Mouse (Mus musculus) brain, embryonic 14.5 days (tissue): ENCODE measurements at regions not wholly inside any gene's neighbourhood (a gene's known extent, or its start where the extent isn't known, plus 50 kb on each side); places are given as distances from the start of the nearest gene placed in this dataset.

Experiments used
- DNase-seq: peaks from one replicate; pipeline ENCODE4 v3.0.0-alpha.2; 2011; ENCODE audit warnings: low read depth
- CTCF ChIP-seq: fragments of 200-500 bp; IDR thresholded peaks from 2 replicates; pipeline ENCODE4 v1.5.1; 2012; ENCODE audit warnings: inconsistent platforms, mild to moderate bottlenecking, moderate library complexity, borderline replicate concordance; ENCODE audit not compliant: insufficient read depth, insufficient read length; ENCODE audit errors: extremely low read depth
- POLR2A ChIP-seq: fragments of 200-500 bp; IDR thresholded peaks from 2 replicates; pipeline ENCODE4 v1.6.1; 2012; ENCODE audit warnings: mild to moderate bottlenecking, inconsistent platforms, borderline replicate concordance; ENCODE audit not compliant: poor library complexity, insufficient read depth, insufficient read length, severe bottlenecking; ENCODE audit errors: extremely low read depth

DNA sequence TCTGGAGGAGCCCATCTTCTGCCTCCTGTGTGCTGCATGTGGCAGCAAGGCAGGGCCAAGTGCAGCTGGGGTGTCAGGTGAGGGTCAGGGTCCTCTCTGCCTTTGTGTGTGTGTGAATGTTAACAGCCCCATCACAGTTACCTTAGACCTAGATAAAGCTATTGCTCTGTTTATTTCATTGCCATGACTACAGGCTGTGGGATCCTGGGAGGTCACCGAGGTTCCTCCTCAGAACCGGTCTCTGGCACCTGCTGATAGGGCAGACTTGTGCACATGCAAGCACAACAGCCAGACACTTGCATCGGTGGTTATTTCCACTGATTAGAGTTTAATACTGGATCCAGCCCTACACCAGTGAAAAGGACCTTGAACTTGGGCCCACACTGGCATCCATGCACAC is 278.6 kb upstream of the Eef2kmt start:
- DNase-seq = no peak
- TF ChIP-seq POLR2A (no peak), CTCF (no peak)

DNA sequence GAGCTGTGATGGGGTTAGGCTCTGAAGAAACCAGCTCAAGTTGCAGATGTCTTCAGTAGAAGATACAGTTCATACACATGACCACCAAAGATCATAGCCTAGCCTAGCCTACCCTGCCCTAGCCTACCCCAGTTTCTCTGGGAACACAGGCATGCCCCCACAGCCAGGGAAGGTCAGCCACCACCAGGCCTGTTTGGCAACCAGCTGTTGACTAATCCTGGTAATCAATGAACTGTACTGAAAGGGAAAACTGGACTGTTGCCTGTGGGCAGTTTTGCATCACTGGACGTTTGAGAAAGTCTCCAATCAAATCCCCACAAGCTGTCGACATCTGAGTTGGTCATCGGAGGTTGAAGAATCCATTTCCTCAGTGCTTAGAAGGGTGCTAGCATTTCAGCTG is 276.5 kb upstream of the Eef2kmt start:
- DNase-seq = no peak
- TF ChIP-seq CTCF = no peak
- no peak for TF ChIP-seq POLR2A

DNA sequence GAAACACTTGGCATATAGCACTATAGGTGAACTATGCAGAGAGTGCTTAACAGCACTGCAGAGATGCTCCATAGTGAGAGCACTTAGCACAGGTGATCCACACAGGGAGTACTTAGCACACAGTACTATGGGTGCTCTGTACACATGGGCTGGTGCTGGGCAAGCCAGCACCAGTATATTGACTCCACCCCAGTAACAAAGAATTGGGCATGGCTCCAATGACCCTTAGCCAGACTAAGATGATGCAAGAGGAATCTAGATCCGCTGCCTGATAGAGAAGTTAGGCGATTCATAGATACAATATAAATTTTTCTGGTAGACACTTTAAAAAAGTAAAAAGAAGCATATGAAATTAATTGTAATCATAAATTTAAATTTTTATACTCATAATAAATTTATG is 274.0 kb upstream of the Eef2kmt start:
- TF ChIP-seq CTCF (no peak), POLR2A (no peak)
- DNase-seq = no peak

DNA sequence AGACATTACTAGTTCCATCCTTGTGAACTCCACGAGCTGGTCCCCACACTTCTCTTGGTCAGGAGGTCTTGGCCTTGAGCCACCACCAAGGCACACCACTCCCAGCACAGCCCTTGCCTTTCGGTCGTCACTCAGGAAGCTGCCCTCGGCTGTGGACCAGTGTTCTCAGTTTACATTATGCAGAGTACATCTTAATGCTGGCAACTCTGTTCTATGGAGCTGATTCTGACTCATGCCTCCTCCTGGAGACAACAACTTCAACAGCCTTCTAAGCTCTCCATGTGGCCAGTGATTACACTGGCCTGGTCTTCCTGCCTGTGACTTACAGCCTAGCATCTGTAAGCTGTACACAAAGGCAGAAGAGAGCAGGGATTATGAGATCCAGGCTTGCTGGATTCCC is 272.2 kb upstream of the Eef2kmt start:
- TF ChIP-seq CTCF (no peak), POLR2A (no peak)
- no peak for DNase-seq

DNA sequence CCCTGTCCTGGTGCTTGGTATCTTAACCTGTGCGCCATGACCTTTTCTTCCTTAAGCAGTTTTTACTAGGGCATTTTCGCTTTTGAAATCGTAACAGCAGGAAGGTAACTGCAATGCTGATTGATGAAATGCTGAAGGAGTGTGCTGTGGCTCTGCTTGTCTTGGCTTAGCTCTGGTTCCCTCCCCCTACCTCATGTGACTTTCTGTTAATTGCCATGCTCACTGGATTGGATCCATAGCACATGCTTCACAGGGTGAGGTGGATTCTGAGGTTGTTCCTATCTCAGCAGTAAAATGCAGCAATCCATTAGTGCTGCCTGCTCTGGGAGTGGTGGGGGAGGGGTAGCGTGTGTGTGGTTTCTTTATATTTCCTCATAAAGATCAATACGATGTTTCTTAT is 268.6 kb upstream of the Eef2kmt start:
- TF ChIP-seq CTCF (no peak), POLR2A (no peak)
- peak; percentile 77 for DNase-seq

DNA sequence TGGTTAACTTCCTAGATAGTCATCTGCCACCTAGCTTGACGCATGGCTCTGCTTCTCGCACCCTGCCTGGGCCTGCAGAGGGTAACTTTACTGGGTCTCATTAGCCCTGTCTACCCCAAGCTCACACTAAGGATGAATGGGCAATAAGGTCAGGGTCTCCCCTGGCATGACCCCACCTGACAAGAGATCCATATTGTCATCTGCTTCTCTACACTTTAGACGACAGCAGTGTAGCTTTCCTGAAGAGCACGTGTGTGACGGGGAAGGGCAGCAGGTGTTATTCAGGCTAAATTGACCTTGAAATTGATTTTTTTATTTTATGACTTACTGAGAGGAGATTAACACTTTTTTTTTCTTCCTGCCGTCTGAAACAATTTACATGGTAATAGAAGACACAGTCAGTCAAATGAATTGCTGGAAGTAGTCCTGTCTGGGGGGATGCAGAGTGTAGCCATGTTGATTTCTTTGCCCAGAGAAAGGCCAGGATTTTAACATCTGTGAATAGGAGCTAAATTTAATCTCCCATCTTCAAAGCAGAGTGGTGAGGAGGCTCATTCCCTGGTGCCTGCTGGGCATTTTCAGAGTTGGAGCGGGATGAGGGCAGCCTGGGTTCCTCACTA is 267.7 kb upstream of the Eef2kmt start:
- DNase-seq = peak; percentile 36
- TF ChIP-seq POLR2A = no peak

DNA sequence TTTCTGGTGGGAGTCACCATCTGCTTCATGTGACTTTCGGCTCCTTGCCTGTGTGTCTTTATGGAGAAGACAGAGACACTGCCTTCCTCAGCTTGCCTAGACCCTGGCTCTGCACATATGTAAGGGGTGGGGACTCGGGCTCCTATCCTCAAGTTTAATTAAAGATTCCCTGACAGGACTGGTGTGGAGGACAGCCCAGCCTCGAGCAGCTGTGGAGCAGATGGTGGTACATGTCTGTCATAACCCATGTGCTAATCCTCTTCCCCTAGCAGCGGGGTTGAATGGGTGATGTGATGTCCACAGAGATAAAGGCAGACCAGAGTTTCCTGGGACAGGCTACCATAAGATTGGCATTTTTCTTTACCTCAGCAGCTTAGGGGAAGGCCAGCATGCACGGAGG is 262.0 kb upstream of the Eef2kmt start:
- TF ChIP-seq CTCF (no peak), POLR2A (no peak)
- DNase-seq = no peak

DNA sequence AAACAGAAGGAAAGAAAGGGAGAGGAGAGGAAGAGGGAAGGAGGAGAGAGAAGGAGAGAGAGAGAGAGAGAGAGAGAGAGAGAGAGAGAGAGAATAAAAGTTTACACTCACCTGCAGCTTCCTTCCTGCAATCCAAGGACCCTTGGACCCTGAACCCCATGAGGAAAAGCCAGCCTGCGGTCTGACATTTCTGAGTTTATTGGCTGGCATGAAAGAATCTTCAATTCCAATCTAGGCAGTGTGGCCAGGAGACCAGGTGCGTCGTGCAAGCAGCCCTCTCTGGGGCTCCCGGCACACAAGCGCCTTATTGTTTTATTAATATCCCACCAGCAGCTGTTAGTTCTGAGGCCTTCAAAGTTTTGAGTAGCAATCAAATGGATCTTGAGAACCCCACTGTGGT is 260.1 kb upstream of the Eef2kmt start:
- no peak for DNase-seq
- TF ChIP-seq CTCF (no peak), POLR2A (no peak)

DNA sequence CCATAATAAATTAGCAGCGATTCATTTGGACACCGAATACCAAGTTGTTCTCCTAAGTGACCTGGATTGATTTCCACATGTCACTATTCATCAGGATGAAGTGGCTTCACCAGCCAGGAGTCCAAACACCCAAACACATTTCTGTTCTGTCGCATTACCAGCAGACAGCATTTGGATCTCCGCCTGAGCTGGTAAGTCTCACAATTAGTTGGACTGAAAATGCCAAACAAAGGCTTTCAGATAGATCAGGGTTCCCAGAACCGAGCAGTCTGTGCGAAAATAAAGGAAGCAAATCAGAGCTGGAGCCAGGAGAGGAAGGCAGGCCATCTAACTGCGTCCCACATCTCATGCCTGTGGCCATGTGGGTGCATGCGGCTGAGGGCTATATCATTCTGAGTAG is 251.5 kb upstream of the Eef2kmt start:
- TF ChIP-seq CTCF (no peak), POLR2A (no peak)
- peak; percentile 72 for DNase-seq

DNA sequence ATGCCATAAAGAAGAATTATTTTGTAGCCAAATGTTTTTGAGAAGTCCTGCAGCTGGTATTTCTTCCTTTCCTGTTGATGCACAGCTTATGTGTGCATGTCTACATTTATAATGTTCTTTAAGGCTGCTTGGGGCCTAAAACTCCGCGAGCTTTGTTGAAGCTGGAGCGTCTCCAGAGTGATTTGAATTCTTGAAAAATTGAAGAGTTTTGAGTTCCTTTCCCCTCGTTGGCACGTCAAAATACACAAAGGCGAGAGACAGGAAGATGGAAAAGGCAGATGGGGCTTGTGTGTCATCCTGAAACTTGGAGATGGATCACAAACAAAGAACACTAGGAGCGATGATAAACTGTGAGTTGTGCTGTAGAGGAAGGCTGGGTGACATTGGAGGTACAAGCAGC is 246.2 kb upstream of the Eef2kmt start:
- TF ChIP-seq POLR2A (no peak), CTCF (no peak)
- DNase-seq = no peak

DNA sequence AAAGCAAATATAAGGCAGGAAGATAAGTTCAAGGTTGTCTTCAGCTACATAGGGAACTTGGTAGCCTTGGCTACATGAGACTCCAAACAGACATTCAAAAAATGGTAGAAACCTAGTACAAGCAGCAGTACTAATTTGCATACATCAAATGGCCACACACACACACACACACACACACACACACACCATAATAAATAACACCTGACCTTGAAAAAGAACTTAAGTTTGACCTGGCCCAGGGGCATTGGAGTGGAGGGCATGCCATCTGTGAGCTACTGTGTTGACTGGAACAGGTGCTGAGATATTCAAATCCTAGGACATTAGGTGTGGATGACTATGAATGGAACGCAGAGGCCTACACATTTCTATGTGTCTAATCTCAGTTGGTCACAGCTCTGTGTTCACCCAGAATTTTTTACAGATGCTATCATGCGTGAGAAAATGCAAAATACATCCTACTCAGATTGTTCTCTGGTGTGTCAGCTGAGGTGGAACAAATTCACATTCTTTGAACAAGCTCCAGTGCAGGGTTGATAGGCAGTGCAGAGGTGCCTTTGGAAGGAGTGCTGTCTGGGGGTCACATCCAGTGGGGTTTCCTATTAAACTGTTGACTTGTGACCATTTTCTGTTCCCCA is 240.4 kb upstream of the Eef2kmt start:
- TF ChIP-seq CTCF (no peak), POLR2A (no peak)
- peak; percentile 63 for DNase-seq

DNA sequence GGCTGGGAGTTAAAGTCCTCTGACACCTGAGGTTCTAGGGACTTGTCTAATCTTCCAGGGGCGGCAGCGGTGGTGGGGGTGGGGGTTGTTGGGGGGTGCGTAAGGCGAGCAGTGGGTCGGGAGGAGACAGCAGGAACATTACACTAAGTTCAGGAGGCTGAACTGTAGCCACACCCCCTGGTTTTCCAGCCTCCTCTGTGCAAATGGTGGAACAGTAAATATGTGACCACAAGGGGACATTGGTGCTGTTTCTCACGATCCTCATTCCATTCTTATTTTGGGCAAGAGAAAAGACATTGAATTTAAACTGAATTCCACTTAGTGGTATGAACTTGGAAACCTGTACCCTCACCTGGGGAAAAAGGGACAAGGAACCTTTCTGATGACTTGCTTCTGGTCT is 237.6 kb upstream of the Eef2kmt start:
- no peak for TF ChIP-seq POLR2A
- peak; percentile 0; the same call in 1 of the 2 replicates for TF ChIP-seq CTCF
- DNase-seq = no peak

DNA sequence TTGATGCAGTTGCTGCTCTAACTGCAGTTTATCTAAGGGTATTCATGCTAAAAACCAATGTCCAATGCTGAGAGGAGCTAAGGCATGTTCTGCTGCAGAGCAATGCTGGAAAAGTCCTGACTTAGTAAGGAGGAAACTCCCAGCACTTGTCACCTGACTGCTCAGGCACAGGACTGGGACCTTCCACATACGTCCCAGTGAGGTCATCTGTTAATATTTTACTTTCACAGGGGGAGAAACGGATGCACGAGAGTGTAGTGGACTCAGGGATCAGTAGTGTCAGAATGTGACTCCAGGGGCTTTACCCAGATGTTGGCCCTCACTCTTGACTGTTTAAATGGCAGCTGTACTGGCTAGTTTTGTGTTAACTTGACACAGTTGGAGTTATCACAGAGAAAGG is 231.5 kb upstream of the Eef2kmt start:
- DNase-seq = no peak
- TF ChIP-seq CTCF (no peak), POLR2A (no peak)

DNA sequence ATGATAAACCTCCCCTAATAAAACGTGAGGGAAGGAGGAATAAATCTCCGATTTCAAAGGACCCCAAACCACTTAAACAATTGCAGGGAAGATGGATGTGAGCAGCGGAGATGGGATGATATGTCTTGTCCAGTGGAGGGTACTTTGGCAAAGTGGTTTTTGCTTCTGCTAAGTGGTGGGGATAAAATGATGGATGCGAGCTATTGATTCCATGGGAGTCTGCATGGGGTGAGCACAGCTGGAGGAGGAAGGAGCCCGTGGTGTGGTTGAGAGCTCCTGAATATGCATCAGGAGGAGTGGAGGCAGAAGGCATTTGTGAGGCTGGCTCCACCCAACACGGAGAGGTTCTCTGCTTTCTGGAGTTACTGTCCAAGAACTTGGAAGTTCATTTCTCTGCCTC is 227.6 kb upstream of the Eef2kmt start:
- TF ChIP-seq POLR2A (no peak), CTCF (no peak)
- no peak for DNase-seq
